Mouse (Mus musculus) ES-E14 (cell line): ENCODE data around the gene Fmn2. TPM values are rescaled to one million over a fixed set of nuclear protein-coding genes. Genes with fewer than 3 reads are reported as not detected.

ENCODE experiments used
- DNase-seq: peaks from one replicate; pipeline ENCODE4 v3.0.0-alpha.2; 2013; ENCODE audit warnings: low read depth, low spot score
- H3K27ac ChIP-seq: 2 replicates; pipeline ENCODE4 v1.5.1; 2012; ENCODE audit warnings: low read depth, mild to moderate bottlenecking, low read length, moderate library complexity, mixed read lengths; ENCODE audit not compliant: poor library complexity, insufficient read depth, severe bottlenecking
- H3K36me3 ChIP-seq: 2 replicates; pipeline ENCODE4 v1.6.1; 2012; ENCODE audit warnings: mild to moderate bottlenecking, low read length, moderate library complexity, mixed read lengths; ENCODE audit not compliant: control insufficient read depth, poor library complexity, insufficient read depth, severe bottlenecking
- H3K4me1 ChIP-seq, 2 experiments: fragments of 150-350 bp in 1 of 2; sonication (generic) in 1 of 2; 2 replicates each; pipeline ENCODE4 v1.6.1; 2012; ENCODE audit warnings: low read length in 2 of 2, mild to moderate bottlenecking in 1 of 2, mixed read lengths in 1 of 2; ENCODE audit not compliant: control insufficient read depth in 2 of 2, insufficient read depth in 2 of 2, poor library complexity in 1 of 2
- H3K4me3 ChIP-seq, 2 experiments: fragments of 150-350 bp in 1 of 2; sonication (generic) in 1 of 2; 2 replicates each; pipeline ENCODE4 v1.5.1; 2012; ENCODE audit warnings: low read length in 2 of 2, low read depth in 1 of 2, mild to moderate bottlenecking in 1 of 2, mixed read lengths in 1 of 2; ENCODE audit not compliant: insufficient read depth in 1 of 2, poor library complexity in 1 of 2, severe bottlenecking in 1 of 2
- H3K9ac ChIP-seq: 2 replicates; pipeline ENCODE4 v1.6.1; 2012; ENCODE audit warnings: low read depth, mild to moderate bottlenecking, low read length, mixed read lengths; ENCODE audit not compliant: poor library complexity, insufficient read depth, severe bottlenecking
- H3K9me3 ChIP-seq: fragments of 150-350 bp; sonication (generic); 2 replicates; pipeline ENCODE4 v1.6.1; 2012; ENCODE audit warnings: low read depth, mild to moderate bottlenecking, low read length; ENCODE audit not compliant: control insufficient read depth, insufficient read depth
- CHD2 ChIP-seq: IDR thresholded peaks from 2 replicates; pipeline ENCODE4 v1.6.1; 2014; ENCODE audit warnings: mild to moderate bottlenecking, low read depth, low read length, inconsistent platforms
- HCFC1 ChIP-seq: IDR thresholded peaks from 2 replicates; pipeline ENCODE4 v1.6.1; 2012; ENCODE audit warnings: low read length, inconsistent platforms, borderline replicate concordance; ENCODE audit not compliant: insufficient read depth
- MAFK ChIP-seq: IDR thresholded peaks from 2 replicates; pipeline ENCODE4 v1.6.1; 2014; ENCODE audit warnings: mild to moderate bottlenecking, low read depth, low read length, inconsistent platforms; ENCODE audit not compliant: insufficient read depth
- ZC3H11A ChIP-seq: IDR thresholded peaks from 2 replicates; pipeline ENCODE4 v1.6.1; 2012; ENCODE audit warnings: low read depth, mild to moderate bottlenecking, inconsistent platforms, low read length, borderline replicate concordance
- ZNF384 ChIP-seq: IDR thresholded peaks from 2 replicates; pipeline ENCODE4 v1.6.1; 2012; ENCODE audit warnings: low read depth, low read length, inconsistent platforms
- in situ Hi-C, 2 experiments: fragments of 600-800 bp; cut with MboI; formaldehyde crosslinking; loops; one replicate each; pipeline ENCODE4 v1.15.1; 2025; ENCODE audit warnings: low sequenced_read_pairs in 2 of 2, inconsistent platforms in 1 of 2; ENCODE audit not compliant: unreplicated experiment in 2 of 2
- total RNA-seq: library from RNA; depleted of rRNA; stranded (reverse); fragments of 300-350 nt; gene quantifications from 2 replicates; pipeline ENCODE4 v1.2.3, GENCODE M21; 2012

The Fmn2 gene
- total RNA-seq, 1 experiment = 1.2 TPM

DNA sequence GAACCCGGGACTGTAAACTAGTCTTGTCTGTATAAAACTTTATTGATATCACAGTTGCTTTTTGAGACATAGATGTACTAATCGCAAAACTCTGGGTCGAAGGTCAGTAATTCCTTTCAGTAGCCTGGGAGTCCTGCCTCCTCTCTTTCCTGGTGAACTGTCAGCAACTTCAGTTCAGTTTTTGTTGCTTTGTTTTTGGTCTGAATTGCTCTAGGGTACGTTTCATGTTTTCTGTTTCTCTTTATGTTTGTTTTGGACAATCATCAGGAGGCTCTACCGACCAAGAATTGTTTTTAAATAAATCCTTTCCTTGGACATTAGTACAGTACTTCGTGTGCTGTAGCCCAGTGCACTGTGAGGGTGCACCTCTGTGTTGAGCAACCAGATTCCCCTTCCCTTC lies 231.1 kb downstream of the Fmn2 start:
- Histone ChIP-seq H3K36me3 (no peaks in the 10 kb centered on the region), H3K4me3 (no peak overlapping the region), H3K9ac (no peak overlapping the region), H3K27ac (no peak overlapping the region), H3K4me1 (peaks cover 0 to 3% of the 10 kb centered on the region in 2 experiments; a peak in 1 of 4 replicates), H3K9me3 (no peaks in the 10 kb centered on the region)
- in situ Hi-C loops = no loop called here
- TF ChIP-seq HCFC1 (no peak), CHD2 (no peak), ZC3H11A (no peak), MAFK (no peak), ZNF384 (no peak)
- no peak for DNase-seq

DNA sequence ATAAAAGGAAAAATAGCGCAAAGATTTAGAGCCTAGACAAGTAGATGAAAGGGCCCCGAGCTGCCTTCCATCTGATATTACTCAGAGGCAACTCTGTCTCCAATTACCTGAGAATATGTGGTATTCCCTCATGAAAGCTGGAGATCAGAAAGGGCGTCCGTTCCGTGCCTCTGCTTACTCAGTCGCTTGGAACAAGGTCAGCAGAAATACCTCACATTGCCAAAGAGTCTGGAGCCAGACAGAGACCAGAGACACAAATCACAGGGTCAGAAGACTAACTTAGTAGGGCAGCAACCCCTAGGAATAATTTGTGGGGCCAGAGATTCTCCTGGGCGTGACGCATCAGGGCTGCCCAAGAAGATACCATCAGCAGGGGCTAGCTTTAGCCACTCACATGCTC lies 237.3 kb downstream of the Fmn2 start:
- Histone ChIP-seq H3K9me3 (no peaks in the 10 kb centered on the region), H3K36me3 (no peaks in the 10 kb centered on the region), H3K27ac (no peak overlapping the region), H3K4me1 (no peaks in the 10 kb centered on the region), H3K9ac (no peak overlapping the region), H3K4me3 (no peak overlapping the region)
- no peak for TF ChIP-seq ZNF384
- in situ Hi-C loops = no loop called here
- DNase-seq = no peak

GRCm38 (mm10) chr1:174742667-174743066 lies 241.0 kb downstream of the Fmn2 start:
- in situ Hi-C loops = no loop called here
- TF ChIP-seq ZNF384 (no peak), CHD2 (no peak), HCFC1 (no peak), MAFK (no peak), ZC3H11A (no peak)
- H3K4me1 ChIP-seq = no peaks in the 10 kb centered on the region

GRCm38 (mm10) chr1:174748520-174748919 lies 246.9 kb downstream of the Fmn2 start:
- DNase-seq = no peak
- H3K9ac ChIP-seq = no peak overlapping the region
- H3K4me3 ChIP-seq = no peak overlapping the region
- H3K27ac ChIP-seq = no peak overlapping the region
- no peaks in the 10 kb centered on the region for H3K4me1 ChIP-seq
- no peaks in the 10 kb centered on the region for H3K9me3 ChIP-seq
- no peak for TF ChIP-seq CHD2
- no peak for TF ChIP-seq ZNF384
- no peak for TF ChIP-seq HCFC1
- no peak for TF ChIP-seq MAFK
- no peak for TF ChIP-seq ZC3H11A
- no peaks in the 10 kb centered on the region for H3K36me3 ChIP-seq
- in situ Hi-C loops = no loop called here

More at GRCm38 (mm10) chr1:174742667-174743066, 241.0 kb downstream of the Fmn2 start:
- H3K4me3 ChIP-seq = no peak overlapping the region
- no peak overlapping the region for H3K27ac ChIP-seq
- no peak for DNase-seq
- no peaks in the 10 kb centered on the region for H3K9me3 ChIP-seq
- no peak overlapping the region for H3K9ac ChIP-seq
- no peaks in the 10 kb centered on the region for H3K36me3 ChIP-seq

DNA sequence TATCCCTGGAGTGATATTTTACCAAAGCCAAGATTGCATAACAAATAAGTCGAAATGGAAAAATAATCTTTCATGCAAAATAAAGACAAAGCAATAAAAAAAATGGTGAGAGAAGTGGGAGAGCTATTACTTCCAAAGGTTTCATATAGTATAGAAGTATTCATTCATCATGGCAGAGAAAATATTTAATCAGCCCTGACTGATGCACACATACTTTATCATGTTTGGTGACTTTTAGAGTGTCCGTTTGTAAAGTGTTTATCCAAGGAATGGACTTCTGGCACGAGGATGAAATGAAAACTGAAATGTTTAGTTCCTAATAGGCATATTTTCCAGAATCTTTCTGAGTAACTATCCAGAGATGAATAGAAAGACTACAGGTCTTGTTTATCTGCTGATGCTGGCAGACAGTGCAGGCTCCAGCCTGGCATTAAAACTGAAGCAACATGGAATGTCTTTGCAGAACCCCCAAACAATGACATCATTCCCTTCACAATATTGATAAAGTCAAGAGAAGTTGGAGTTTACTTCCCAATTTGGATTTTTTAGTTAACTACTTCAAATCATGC lies 249.4 kb downstream of the Fmn2 start:
- TF ChIP-seq CHD2 = no peak
- no peak for TF ChIP-seq MAFK
- no peak for TF ChIP-seq HCFC1
- TF ChIP-seq ZC3H11A = no peak
- no peak for TF ChIP-seq ZNF384
- no peak overlapping the region for H3K27ac ChIP-seq
- H3K9me3 ChIP-seq = no peaks in the 10 kb centered on the region
- no peak overlapping the region for H3K4me3 ChIP-seq
- no peak for DNase-seq
- H3K9ac ChIP-seq = no peak overlapping the region
- H3K36me3 ChIP-seq = no peaks in the 10 kb centered on the region
- no peaks in the 10 kb centered on the region for H3K4me1 ChIP-seq
- in situ Hi-C loops = no loop called here
